Mouse (Mus musculus): ENCODE measurements around the gene Dpm3. TPM values are rescaled to one million over a fixed set of nuclear protein-coding genes. Genes with fewer than 3 reads are reported as not detected.

The Dpm3 gene
- polyA plus RNA-seq, 1 experiment from 2014 or later, result 99.4 TPM

DNA sequence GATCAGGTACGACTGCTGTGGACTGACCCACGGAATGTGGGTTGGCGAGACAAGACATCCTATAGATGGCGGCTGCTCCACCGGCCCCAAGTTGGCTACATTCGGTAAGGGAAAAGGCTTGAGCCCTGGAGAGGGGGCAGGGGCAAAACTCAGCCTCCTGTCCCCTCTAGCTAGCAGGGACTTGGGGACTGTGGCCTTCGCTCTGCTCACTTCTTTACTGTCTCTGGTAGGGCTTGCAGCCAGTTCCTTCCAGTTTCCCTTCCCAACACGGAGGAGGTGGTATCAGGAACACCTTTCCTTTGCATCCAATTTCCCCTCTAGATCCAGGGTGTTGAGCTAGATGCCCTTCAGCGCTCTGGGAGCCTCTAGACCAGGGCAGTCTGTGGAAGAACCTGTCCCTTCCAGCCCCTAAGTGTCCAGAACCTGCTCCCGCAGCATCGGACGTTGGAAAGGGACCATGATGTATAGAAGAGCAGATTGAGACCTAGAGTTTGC, 33.8 kb upstream of the Dpm3 start:
- Histone ChIP-seq H3K27me3 (ENCODE audit: insufficient read depth, poor library complexity, severe bottlenecking) (peaks cover 17% of the 10 kb centered on the region), H3K36me3 (peaks cover 51% of the 10 kb centered on the region), H3K9me3 (no peaks in the 10 kb centered on the region), H3K27ac (peak overlapping the region; percentile 97), H3K4me3 (peak overlapping the region; percentile 83), H3K4me1 (replicated peaks) (peaks cover 81% of the 10 kb centered on the region)
- WGBS, result 24% methylated on average over 12 of the region's 12 CpGs
- DNase-seq (ENCODE audit: low spot score), result no peak

DNA sequence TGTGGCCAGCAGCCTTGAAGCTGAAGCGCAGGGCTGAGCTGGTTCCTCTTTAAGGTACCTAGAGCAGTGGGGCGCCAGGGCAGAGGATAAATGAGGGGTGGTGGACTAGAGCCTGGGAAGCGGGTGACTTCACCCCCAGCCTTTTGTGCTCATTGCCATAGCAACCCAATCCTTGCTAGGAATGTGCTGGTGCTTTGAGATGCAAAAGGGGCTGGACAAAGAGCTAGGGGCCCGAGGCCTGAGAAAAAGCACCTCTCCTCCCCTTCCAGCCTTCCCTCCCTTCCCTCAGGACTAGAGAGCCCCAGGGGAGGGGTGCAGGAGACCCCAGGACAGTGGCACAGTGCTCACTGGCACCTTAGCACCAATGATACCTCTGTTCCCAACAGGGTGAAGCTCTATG, 33.2 kb upstream of the Dpm3 start:
- peak overlapping the region; percentile 83 for H3K4me3 ChIP-seq
- H3K36me3 ChIP-seq, result peaks cover 48% of the 10 kb centered on the region
- peak overlapping the region; percentile 97 for H3K27ac ChIP-seq
- WGBS, result 13% methylated on average over 4 of the region's 4 CpGs
- H3K9me3 ChIP-seq, result no peaks in the 10 kb centered on the region
- peak; percentile 89 for DNase-seq (ENCODE audit: low spot score)
- peaks cover 22% of the 10 kb centered on the region for H3K27me3 ChIP-seq (ENCODE audit: insufficient read depth, poor library complexity, severe bottlenecking)
- peaks cover 78% of the 10 kb centered on the region for H3K4me1 ChIP-seq (replicated peaks)

DNA sequence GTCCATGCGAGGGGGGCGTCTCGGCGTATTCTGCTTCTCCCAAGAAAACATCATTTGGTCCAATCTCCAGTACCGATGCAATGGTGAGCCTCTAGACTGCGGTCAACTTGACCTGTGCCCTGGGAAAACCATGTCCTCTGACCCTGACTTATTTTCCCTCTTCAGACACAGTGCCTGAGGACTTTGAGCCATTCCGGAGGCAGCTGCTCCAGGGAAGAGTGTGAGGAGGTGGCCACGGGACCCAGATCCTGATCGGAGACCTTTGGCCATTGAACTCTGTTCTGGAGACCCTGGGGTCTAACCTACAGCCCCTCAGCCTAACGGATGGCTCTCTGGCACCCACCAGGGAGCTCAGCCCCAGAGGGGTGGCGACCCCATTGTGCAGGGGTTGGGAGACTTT, 32.8 kb upstream of the Dpm3 start:
- peaks cover 44% of the 10 kb centered on the region for H3K36me3 ChIP-seq
- H3K4me3 ChIP-seq, result peak overlapping the region; percentile 83
- no peak for DNase-seq (ENCODE audit: low spot score)
- H3K27me3 ChIP-seq (ENCODE audit: insufficient read depth, poor library complexity, severe bottlenecking), result peaks cover 22% of the 10 kb centered on the region
- peak overlapping the region; percentile 97 for H3K27ac ChIP-seq
- peaks cover 73% of the 10 kb centered on the region for H3K4me1 ChIP-seq (replicated peaks)
- H3K9me3 ChIP-seq, result no peaks in the 10 kb centered on the region
- 9% methylated on average over 11 of the region's 11 CpGs for WGBS

GRCm38 (mm10) chr3:89226900-89227299, 32.3 kb upstream of the Dpm3 start, which contains the start of gene Mtx1:
Gene Mtx1 (minus strand): TSS chr3:89227088.
- DNase-seq (ENCODE audit: low spot score), result no peak
- Histone ChIP-seq H3K36me3 (peaks cover 38% of the 10 kb centered on the region), H3K4me3 (peak within 1 kb of the TSS; percentile 83), H3K9me3 (no peaks in the 10 kb centered on the region), H3K27ac (peak within 1 kb of the TSS; percentile 97), H3K27me3 (ENCODE audit: insufficient read depth, poor library complexity, severe bottlenecking) (peaks cover 27% of the 10 kb centered on the region), H3K4me1 (replicated peaks) (peaks cover 75% of the 10 kb centered on the region)
- WGBS, result under 1% methylated on average over 21 of the region's 21 CpGs

GRCm38 (mm10) chr3:89227307-89228179, 31.6 kb upstream of the Dpm3 start:
- 2% methylated on average over 41 of the region's 41 CpGs for WGBS
- peak overlapping the region; percentile 83 for H3K4me3 ChIP-seq
- peak overlapping the region; percentile 97 for H3K27ac ChIP-seq
- peak; percentile 99 for DNase-seq (ENCODE audit: low spot score)
- peaks cover 29% of the 10 kb centered on the region for H3K27me3 ChIP-seq (ENCODE audit: insufficient read depth, poor library complexity, severe bottlenecking)
- H3K9me3 ChIP-seq, result no peaks in the 10 kb centered on the region
- H3K4me1 ChIP-seq (replicated peaks), result peaks cover 76% of the 10 kb centered on the region
- H3K36me3 ChIP-seq, result peaks cover 32% of the 10 kb centered on the region

DNA sequence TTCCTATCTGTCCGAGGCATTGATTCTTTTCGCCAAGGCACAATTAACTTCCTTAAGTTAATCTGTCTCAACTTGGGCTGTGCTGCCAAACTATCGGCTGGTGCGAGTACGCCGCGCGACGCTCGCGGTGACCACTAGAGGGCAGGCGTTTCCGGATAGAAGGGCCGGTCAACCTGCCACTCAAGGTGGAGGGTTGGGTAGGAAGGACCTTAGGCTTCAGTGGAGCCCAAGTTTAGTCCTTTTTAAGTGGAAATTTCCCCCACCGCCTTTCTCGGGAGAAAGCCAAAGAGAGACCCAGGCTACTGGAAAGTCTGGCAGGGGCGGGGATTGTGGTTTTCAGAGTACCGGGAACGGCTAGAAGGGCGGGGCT, 31.0 kb upstream of the Dpm3 start:
- H3K4me3 ChIP-seq, result peak overlapping the region; percentile 83
- H3K27ac ChIP-seq, result peak overlapping the region; percentile 97
- H3K27me3 ChIP-seq (ENCODE audit: insufficient read depth, poor library complexity, severe bottlenecking), result peaks cover 29% of the 10 kb centered on the region
- H3K36me3 ChIP-seq, result peaks cover 31% of the 10 kb centered on the region
- DNase-seq (ENCODE audit: low spot score), result peak; percentile 92
- peaks cover 76% of the 10 kb centered on the region for H3K4me1 ChIP-seq (replicated peaks)
- no peaks in the 10 kb centered on the region for H3K9me3 ChIP-seq
- under 1% methylated on average over 20 of the region's 20 CpGs for WGBS

DNA sequence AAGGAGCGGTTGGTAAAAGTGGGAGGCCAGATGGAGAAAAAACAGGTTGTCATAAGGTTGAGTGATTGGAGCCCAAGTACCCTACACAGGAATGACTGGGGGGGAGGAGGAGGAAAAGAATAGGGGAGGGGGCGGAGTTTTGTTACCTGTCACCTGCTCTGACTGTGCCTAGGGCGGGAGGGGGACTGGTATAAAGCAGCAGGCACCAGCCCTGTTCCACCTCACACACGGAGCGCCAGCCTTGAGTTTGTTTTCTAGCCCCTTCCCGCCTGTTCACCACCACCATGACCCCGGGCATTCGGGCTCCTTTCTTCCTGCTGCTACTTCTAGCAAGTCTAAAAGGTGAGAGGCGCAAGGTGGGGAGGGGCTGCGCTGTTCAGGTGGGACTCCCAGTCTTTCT, 30.3 kb upstream of the Dpm3 start, which contains the start of gene Muc1:
TSS of gene Muc1 (plus strand) at position 222 of the 400 bp plus-strand sequence.
- H3K4me1 ChIP-seq (replicated peaks), result peaks cover 69% of the 10 kb centered on the region
- no peak for DNase-seq (ENCODE audit: low spot score)
- H3K27ac ChIP-seq, result peak within 1 kb of the TSS; percentile 97
- H3K27me3 ChIP-seq (ENCODE audit: insufficient read depth, poor library complexity, severe bottlenecking), result peaks cover 29% of the 10 kb centered on the region
- H3K4me3 ChIP-seq, result peak within 1 kb of the TSS; percentile 83
- WGBS, result 23% methylated on average over 10 of the region's 10 CpGs
- no peaks in the 10 kb centered on the region for H3K9me3 ChIP-seq
- peaks cover 28% of the 10 kb centered on the region for H3K36me3 ChIP-seq

DNA sequence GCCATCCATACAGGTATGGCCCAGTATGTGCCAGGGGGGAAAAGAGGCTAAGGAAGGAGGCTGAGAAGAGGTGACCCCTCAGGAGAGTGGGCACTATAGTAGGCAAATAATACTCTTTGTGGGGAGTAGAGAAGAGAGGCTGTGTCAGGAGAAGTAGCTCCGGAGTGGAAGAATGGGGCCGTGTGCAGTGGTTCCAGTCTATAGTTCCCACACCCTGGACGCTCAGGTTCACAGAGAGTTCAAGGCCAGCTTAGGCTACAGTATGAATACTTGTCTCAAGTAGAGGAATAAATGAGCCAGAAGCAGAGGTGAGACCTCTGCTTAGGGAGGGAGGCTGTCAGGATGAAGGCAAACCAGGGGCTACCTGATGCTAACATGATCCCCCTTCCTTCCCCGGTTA, 29.9 kb upstream of the Dpm3 start:
- Histone ChIP-seq H3K27ac (peak overlapping the region; percentile 97; the same call in 1 of the 2 replicates), H3K4me3 (0 out of 2 replicates have a peak overlapping the region, but pooled peaks have one; percentile 83), H3K36me3 (peaks cover 27% of the 10 kb centered on the region), H3K27me3 (ENCODE audit: insufficient read depth, poor library complexity, severe bottlenecking) (peaks cover 29% of the 10 kb centered on the region), H3K9me3 (no peaks in the 10 kb centered on the region), H3K4me1 (replicated peaks) (peaks cover 65% of the 10 kb centered on the region)
- WGBS, result 65% methylated on average over 4 of the region's 4 CpGs
- DNase-seq (ENCODE audit: low spot score), result no peak

- Histone ChIP-seq H3K36me3 (peaks cover 27% of the 10 kb centered on the region), H3K27me3 (ENCODE audit: insufficient read depth, poor library complexity, severe bottlenecking) (peaks cover 36% of the 10 kb centered on the region), H3K9me3 (no peaks in the 10 kb centered on the region), H3K27ac (no peak overlapping the region), H3K4me3 (no peak overlapping the region), H3K4me1 (replicated peaks) (peaks cover 52% of the 10 kb centered on the region)
- 88% methylated on average over 2 of the region's 2 CpGs for WGBS
- DNase-seq (ENCODE audit: low spot score), result no peak
Observed at GRCm38 (mm10) chr3:89230561-89230960, 28.6 kb upstream of the Dpm3 start.

DNA sequence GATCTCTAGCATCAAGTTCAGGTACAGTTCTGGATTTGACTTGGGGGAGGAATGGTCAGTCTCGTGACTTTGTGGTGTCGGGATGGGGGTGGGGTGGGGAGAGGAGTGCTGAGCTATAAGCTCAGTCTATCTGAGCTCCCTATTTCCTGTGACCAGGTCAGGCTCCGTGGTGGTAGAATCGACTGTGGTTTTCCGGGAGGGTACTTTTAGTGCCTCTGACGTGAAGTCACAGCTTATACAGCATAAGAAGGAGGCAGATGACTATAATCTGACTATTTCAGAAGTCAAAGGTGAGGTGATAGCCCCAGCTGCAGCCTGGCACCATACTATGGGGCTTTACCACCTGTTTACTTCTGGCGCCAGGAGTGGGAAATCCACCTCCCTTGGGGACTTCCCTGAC, 27.8 kb upstream of the Dpm3 start:
- 77% methylated on average over 7 of the region's 7 CpGs for WGBS
- H3K4me1 ChIP-seq (replicated peaks), result peaks cover 44% of the 10 kb centered on the region
- no peak overlapping the region for H3K27ac ChIP-seq
- no peak overlapping the region for H3K4me3 ChIP-seq
- H3K27me3 ChIP-seq (ENCODE audit: insufficient read depth, poor library complexity, severe bottlenecking), result peaks cover 36% of the 10 kb centered on the region
- no peak for DNase-seq (ENCODE audit: low spot score)
- H3K36me3 ChIP-seq, result peaks cover 32% of the 10 kb centered on the region
- no peaks in the 10 kb centered on the region for H3K9me3 ChIP-seq

GRCm38 (mm10) chr3:89231772-89232275, 27.3 kb upstream of the Dpm3 start:
- no peak for DNase-seq (ENCODE audit: low spot score)
- Histone ChIP-seq H3K27me3 (ENCODE audit: insufficient read depth, poor library complexity, severe bottlenecking) (peaks cover 36% of the 10 kb centered on the region), H3K36me3 (peaks cover 37% of the 10 kb centered on the region), H3K4me3 (no peak overlapping the region), H3K9me3 (no peaks in the 10 kb centered on the region), H3K27ac (0 out of 2 replicates have a peak overlapping the region, but pooled peaks have one; percentile 8), H3K4me1 (replicated peaks) (peaks cover 40% of the 10 kb centered on the region)
- WGBS, result 74% methylated on average over 16 of the region's 16 CpGs

- peaks cover 33% of the 10 kb centered on the region for H3K4me1 ChIP-seq (replicated peaks)
- H3K9me3 ChIP-seq, result no peaks in the 10 kb centered on the region
- DNase-seq (ENCODE audit: low spot score), result no peak
- WGBS, result 70% methylated on average over 6 of the region's 6 CpGs
- peaks cover 36% of the 10 kb centered on the region for H3K27me3 ChIP-seq (ENCODE audit: insufficient read depth, poor library complexity, severe bottlenecking)
- no peak overlapping the region for H3K4me3 ChIP-seq
- peaks cover 42% of the 10 kb centered on the region for H3K36me3 ChIP-seq
- H3K27ac ChIP-seq, result no peak overlapping the region
Observed at GRCm38 (mm10) chr3:89232614-89233013, 26.5 kb upstream of the Dpm3 start.

DNA sequence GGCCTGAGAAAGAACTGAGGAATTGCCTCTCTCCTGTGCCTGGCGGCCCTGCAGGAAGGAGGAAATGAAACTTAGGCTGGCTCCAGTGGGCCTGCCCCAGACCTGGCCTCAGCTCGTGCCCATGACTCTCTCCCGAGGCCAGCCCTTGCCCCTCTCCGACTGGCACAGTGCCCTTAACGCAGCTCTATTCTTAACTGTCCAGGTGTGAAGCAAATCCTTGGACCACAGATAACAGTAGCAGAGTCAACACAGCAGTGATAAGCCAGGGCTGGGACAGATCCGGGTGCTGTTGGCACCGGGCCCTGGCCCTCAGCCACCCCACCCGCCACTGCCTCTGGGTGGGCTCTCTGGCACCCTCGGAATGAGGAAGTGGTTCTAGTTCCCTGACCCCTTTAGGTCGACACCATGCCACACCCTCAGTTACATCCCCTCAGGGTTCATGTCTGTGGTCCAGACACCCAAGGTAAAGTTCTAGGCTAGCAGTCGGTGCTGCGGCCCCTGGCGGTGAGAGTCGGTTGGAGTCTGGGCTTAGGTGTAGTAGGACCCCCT, 25.5 kb upstream of the Dpm3 start:
- no peak overlapping the region for H3K4me3 ChIP-seq

More for the DNA sequence above, 25.5 kb upstream of the Dpm3 start:
- Histone ChIP-seq H3K27ac (no peak overlapping the region), H3K4me1 (replicated peaks) (peaks cover 26% of the 10 kb centered on the region), H3K36me3 (peaks cover 53% of the 10 kb centered on the region), H3K27me3 (ENCODE audit: insufficient read depth, poor library complexity, severe bottlenecking) (peaks cover 34% of the 10 kb centered on the region), H3K9me3 (no peaks in the 10 kb centered on the region)
- 89% methylated on average over 14 of the region's 14 CpGs for WGBS
- no peak for DNase-seq (ENCODE audit: low spot score)

All from hindbrain, embryonic 10.5 days (tissue).